Mouse (Mus musculus) cortical plate, adult 2 months (tissue): Measurements from ENCODE around the gene Exoc3l.

Experiments used
- CTCF ChIP-seq: fragments of 200-500 bp; IDR thresholded peaks from 2 replicates; pipeline ENCODE4 v1.5.1; 2011; ENCODE audit warnings: mild to moderate bottlenecking, control low read depth, low read length; ENCODE audit not compliant: insufficient read depth; ENCODE audit errors: extremely low read depth
- POLR2A ChIP-seq: fragments of 200-500 bp; IDR thresholded peaks from 2 replicates; pipeline ENCODE4 v1.6.1; 2011; ENCODE audit warnings: mild to moderate bottlenecking, low read length, control low read depth; ENCODE audit not compliant: insufficient read depth; ENCODE audit errors: extremely low read depth

GRCm38 (mm10) chr8:105339886-105340635 is 44.2 kb upstream of the Exoc3l start:
- TF ChIP-seq CTCF, result no peak
- TF ChIP-seq POLR2A, result no peak
